Mouse (Mus musculus) thymus, adult 2 months (tissue): ENCODE data around the gene Shc1.

Experiments
- CTCF ChIP-seq: fragments of 200-500 bp; IDR thresholded peaks from 2 replicates; pipeline ENCODE4 v1.5.1; 2012; ENCODE audit warnings: mild to moderate bottlenecking, control low read depth, low read length, moderate library complexity, borderline replicate concordance; ENCODE audit not compliant: control insufficient read depth, poor library complexity, insufficient read depth; ENCODE audit errors: extremely low read depth
- POLR2A ChIP-seq: fragments of 200-500 bp; IDR thresholded peaks from 2 replicates; pipeline ENCODE4 v1.6.1; 2012; ENCODE audit warnings: mild to moderate bottlenecking, low read length, control low read depth, moderate library complexity; ENCODE audit not compliant: control insufficient read depth, poor library complexity, insufficient read depth; ENCODE audit errors: extremely low read depth

DNA sequence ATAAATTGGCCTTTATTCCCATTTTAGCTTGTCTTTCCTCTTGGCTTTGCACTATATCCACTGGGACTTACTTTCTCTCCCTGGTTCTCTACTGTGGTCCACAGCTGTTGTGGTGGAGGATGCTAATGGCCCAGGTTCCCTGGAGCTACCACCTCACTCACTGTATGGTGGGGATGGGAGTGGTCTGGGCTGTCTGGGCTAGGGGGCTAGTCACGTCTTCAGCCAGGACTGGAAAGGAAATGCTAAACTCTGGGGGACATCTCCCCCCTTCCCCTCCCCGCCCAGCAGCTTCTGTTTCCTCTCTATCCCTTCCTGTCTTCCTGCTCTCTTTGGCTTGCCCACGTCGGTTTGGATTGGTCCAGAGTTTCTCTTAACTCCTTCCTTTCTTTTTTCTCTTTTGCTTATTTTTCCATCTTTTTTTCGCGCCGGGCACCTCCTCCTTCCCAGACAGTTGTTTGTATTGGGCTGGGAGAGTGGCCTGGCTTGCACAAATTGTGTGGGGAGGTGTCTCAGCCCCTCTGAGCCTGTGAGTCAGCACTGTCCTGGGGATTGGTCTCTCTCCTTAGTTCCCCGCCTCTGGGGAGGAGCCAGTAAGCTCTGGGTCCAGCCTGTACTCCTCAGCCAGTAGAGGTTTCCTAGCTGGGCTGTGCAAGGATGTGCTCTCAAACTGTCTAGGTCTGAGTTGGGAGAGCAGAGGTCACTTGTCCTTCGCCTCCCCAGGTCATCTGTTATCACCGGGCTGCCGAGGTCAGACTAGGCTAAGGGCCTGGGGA lies 2.9 kb downstream of the Shc1 start:
- TF ChIP-seq CTCF (no peak), POLR2A (no peak)
